Mouse (Mus musculus): ENCODE results near the gene Fxr2.

- TF ChIP-seq CTCF (conservative IDR thresholded peaks at IDR 0.05; ENCODE audit: low read length), result no peak
- no peak for TF ChIP-seq NANOG (IDR thresholded peaks at IDR 0.05; ENCODE audit: borderline replicate concordance, low read length)
- TF ChIP-seq POU5F1 (IDR thresholded peaks at IDR 0.05; ENCODE audit: borderline replicate concordance, low read length), result no peak
These were observed 42.2 kb upstream of the Fxr2 start for GRCm38 (mm10) chr11:69590622-69591021.

Data from E14TG2a.4 (cell line).